Mouse (Mus musculus): ENCODE measurements around the gene Gadd45g.

Gene Gadd45g

DNA sequence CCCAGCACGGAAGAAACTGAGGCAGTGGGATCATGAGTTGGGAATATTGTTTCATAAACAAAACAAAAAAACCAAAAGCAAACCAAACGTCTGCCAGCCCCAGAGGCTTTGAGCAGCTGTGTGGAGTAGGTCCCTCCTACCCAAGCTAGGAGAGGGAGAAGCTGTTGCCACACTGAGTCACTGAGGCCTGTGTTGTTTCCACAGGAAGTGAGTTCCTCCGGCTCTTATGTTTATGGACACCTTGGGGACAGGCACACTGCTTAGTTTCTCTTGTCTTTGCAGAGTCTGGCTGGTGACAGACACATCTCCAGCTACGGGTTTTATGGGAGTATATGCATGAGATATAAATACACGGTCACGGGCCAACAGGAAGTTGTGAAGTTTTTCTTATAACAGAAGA is 39.6 kb downstream of the Gadd45g start:
- DNase-seq, result no peak

DNA sequence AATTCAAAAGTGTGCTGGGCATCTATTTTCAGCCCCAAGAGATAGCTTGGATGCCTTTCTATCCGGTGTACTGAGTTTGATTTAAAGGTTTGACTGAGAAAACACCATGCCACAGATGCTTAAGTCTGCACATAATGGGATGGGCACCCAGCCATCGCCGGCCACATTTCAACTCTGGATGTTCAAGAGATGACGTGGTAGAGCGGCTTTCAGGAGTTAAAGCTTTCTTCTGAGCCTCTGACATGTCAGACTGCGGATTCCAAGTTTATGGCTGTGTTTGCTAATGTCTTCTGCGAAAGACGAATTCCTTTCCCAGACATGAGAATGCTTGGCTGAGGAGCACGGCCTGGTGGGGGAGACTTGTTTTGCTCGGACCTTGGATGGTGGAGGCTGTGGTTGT is 40.2 kb downstream of the Gadd45g start:
- peak; percentile 73 to 82 for DNase-seq

DNA sequence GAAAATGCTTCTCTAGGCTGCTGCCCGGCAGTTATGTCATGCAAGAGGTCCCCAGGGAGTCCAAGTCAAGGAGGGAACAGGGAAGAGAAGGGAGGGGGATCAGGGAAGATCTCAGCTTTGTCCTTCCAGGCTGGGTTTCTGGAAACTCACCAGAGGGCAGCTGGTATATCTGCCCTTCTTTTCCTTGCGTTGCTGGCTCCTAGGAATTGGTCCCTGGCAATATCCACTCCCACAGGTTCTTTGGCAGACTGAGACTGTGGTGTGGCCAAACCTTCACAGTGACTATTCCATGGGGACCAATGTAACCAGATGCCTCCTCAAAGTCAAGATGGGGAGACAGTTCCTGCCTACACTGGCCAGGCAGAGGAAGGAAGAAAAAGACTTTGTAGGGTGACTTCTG is 41.9 kb downstream of the Gadd45g start:
- DNase-seq, result no peak

DNA sequence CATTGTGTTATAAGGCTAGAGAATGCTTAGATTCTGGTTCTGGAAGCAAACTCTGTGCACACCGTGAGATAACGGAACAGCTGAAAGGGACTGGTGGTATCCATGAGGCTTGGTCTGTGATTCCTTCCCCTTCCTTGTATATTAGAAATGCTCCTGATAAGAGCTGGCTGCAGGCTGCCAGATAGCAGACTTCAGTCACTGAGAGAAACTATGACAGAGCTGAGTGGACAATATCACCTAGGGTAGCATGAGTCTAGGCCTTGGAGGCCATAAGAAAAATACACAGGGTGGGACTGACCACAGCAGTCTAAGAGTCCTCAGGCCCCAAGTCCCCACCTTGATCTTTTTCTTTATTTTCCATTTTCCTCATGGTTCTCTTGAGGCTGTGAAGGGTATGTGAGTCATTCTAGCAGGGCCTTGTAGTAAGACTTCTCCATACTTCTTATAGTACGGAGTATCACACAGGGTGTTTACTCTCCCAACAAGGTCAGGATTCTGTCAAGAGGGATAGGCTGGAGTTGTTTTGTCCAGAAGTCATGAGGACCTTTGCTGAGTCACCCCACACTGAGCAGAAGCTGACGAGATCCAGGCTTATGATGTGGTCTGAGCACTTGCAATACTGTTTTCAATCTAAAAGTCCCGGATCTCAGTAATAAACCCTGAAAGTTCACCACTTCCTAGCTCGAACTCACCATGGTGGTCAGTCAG is 45.5 kb downstream of the Gadd45g start:
- no peak for DNase-seq

DNA sequence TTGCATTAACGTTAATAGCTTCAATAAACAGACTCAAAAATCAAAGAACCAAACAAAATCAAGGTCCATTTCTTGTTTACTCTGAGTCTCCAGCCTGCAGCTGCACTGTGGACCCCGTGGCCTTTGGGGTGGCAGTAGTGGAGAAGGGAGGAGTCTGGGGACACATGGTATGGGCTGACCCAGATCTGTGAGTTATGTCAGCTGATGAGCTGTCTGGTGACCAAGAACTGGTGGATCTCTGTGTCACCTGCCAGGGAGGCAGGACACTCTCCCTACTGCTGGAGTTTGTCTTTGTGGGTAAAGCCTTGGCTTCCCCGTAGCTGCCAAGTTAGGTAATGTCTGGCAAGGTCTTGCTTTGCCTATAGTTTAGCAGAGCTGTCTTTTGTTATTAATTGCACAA is 51.1 kb downstream of the Gadd45g start:
- no peak for DNase-seq

Data from kidney, postnatal 4 days (tissue).